Comparison of ENCODE assay signal across 16 mouse cellular contexts in genomic region chr3:106544721-106545316, GRCm38 (mm10). TPM values are rescaled to one million over a fixed set of nuclear protein-coding genes. Genes with fewer than 3 reads are reported as not detected.
DNase-seq lines count a peak whose midpoint lies in the region; ATAC-seq and TF ChIP-seq lines count a peak whose summit lies in the region.
"Had no signal": no experiment of that assay in that cellular context is flagged by ENCODE, and none has a peak within 500 bp of the region (broad histone marks: within the 10 kb centered on the region; RNA-seq: fewer than 3 reads in every experiment).

No protein-coding gene starts in this region.

- H3K4me2 ChIP-seq in liver, postnatal 0 days (ENCODE audit: low read depth, low read length), result peak overlapping the region; percentile 86
- H3K4me2 ChIP-seq: neural tube, embryonic 12.5 days had no signal

- peak overlapping the region; percentile 99 for H3K4me3 ChIP-seq in megakaryocyte, embryonic 14.5 days (replicated peaks)
- H3K4me3 ChIP-seq in liver, postnatal 0 days (ENCODE audit: low read depth, low read length), result peak overlapping the region; percentile 96
- H3K4me3 ChIP-seq: hindbrain, embryonic 10.5 days; layer of hippocampus, adult 2 months; lung, embryonic 15.5 days; neural tube, embryonic 12.5 days had no signal

- H3K4me1 ChIP-seq in megakaryocyte, embryonic 14.5 days, result peaks cover 35% of the 10 kb centered on the region
- H3K4me1 ChIP-seq in liver, postnatal 0 days (ENCODE audit: insufficient read depth), result peaks cover 27% of the 10 kb centered on the region

- H3K27ac ChIP-seq in liver, postnatal 0 days (ENCODE audit: low read depth), result peak overlapping the region; percentile 99
- H3K27ac ChIP-seq: hindbrain, embryonic 10.5 days; layer of hippocampus, adult 2 months; lung, embryonic 15.5 days; neural tube, embryonic 12.5 days had no signal

- peak; percentile 48 for DNase-seq in induced T-regulatory cell, adult 2 months (ENCODE audit: low read depth)
- DNase-seq in liver, postnatal 0 days, result no peak
- DNase-seq in right cerebral cortex, postnatal 36 days (ENCODE audit: low spot score in 2 of 2), result no peak
- DNase-seq in urinary bladder, postnatal 4 days (ENCODE audit: low spot score in 2 of 2), result no peak
- DNase-seq in urinary bladder, postnatal 10 days (ENCODE audit: low spot score), result no peak
- DNase-seq: adrenal gland, adult 8-10 months; forebrain, postnatal 0 days; heart, adult 18-20 months; left cerebral cortex, postnatal 4 days had no signal

- no peak for TF ChIP-seq EP300 in liver, postnatal 0 days (IDR thresholded peaks at IDR 0.05; ENCODE audit: low read depth)

- H3K9ac ChIP-seq in liver, postnatal 0 days (replicated peaks), result peak overlapping the region; percentile 21; the same call in 1 of the 2 replicates
- H3K9ac ChIP-seq: forebrain, postnatal 0 days; lung, embryonic 15.5 days; neural tube, embryonic 12.5 days had no signal

- no peak for ATAC-seq in megakaryocyte, adult 5-6 weeks (ENCODE audit: poor library complexity, severe bottlenecking)
- no peak for ATAC-seq in liver, postnatal 0 days
- ATAC-seq: forebrain, postnatal 0 days; midbrain, embryonic 16.5 days had no signal

- no peak for TF ChIP-seq CTCF in liver, postnatal 0 days (IDR thresholded peaks at IDR 0.05; ENCODE audit: low read depth)

- no peaks in the 10 kb centered on the region for H3K9me3 ChIP-seq in megakaryocyte, embryonic 14.5 days
- H3K9me3 ChIP-seq in liver, postnatal 0 days (ENCODE audit: low read length), result no peaks in the 10 kb centered on the region
- H3K9me3 ChIP-seq: hindbrain, embryonic 10.5 days; lung, embryonic 15.5 days; neural tube, embryonic 12.5 days had no signal

- 67% methylated on average over 8 of the region's 8 CpGs for WGBS in liver, postnatal 0 days (ENCODE audit: insufficient replicate concordance)

- H3K36me3 ChIP-seq in megakaryocyte, embryonic 14.5 days (replicated peaks; ENCODE audit: low read length), result peaks cover 35% of the 10 kb centered on the region
- no peaks in the 10 kb centered on the region; the same call in 1 of the 2 replicates for H3K36me3 ChIP-seq in liver, postnatal 0 days (replicated peaks; ENCODE audit: insufficient read depth, low read length)
- H3K36me3 ChIP-seq: hindbrain, embryonic 10.5 days; lung, embryonic 15.5 days; neural tube, embryonic 12.5 days had no signal

- no peaks in the 10 kb centered on the region for H3K27me3 ChIP-seq in megakaryocyte, embryonic 14.5 days (replicated peaks)
- H3K27me3 ChIP-seq in liver, postnatal 0 days (ENCODE audit: insufficient read depth, low read length), result no peaks in the 10 kb centered on the region
- H3K27me3 ChIP-seq: lung, embryonic 15.5 days; neural tube, embryonic 12.5 days had no signal

RNA-seq across cellular contexts. Expression of gene Dram2, which starts 2.8 kb away (rescaled TPM):
- polyA plus RNA-seq in megakaryocyte, embryonic 14.5 days (2012; ENCODE audit: insufficient read depth, low replicate concordance), result 6.3 TPM in 1 of 2 replicates, not detected in the other
- 78.6 and 107 TPM in 2 replicates for total RNA-seq in megakaryocyte, adult 5-6 weeks (2015)
- 72.5 and 94.8 TPM in 2 replicates for total RNA-seq in megakaryocyte, adult 5-6 weeks (2017)
- 76.4 and 79.1 TPM in 2 replicates for polyA plus RNA-seq in liver, postnatal 0 days (2015; fragmentation: Nextera tagmentation; extraction: Ambion mirVana)

RNA-seq across cellular contexts. Expression of gene Cept1, which starts 2.8 kb away (rescaled TPM):
- polyA plus RNA-seq in megakaryocyte, embryonic 14.5 days (2012; ENCODE audit: insufficient read depth, low replicate concordance), result 9.1 TPM in 1 of 2 replicates, not detected in the other
- total RNA-seq in megakaryocyte, adult 5-6 weeks (2015), result 69.6 and 74.0 TPM in 2 replicates
- total RNA-seq in megakaryocyte, adult 5-6 weeks (2017), result 104 and 122 TPM in 2 replicates
- polyA plus RNA-seq in liver, postnatal 0 days (2015; fragmentation: Nextera tagmentation; extraction: Ambion mirVana), result 59.4 and 64.1 TPM in 2 replicates

Comparison
In these comparisons a context has a peak if more than half of its experiments do, and no peak if none do; other contexts are left out.
1. RNA of gene Dram2, which starts 2.8 kb away (polyA plus RNA-seq): 76.4 to 79.1 TPM in liver, postnatal 0 days; 6.3 TPM in megakaryocyte, embryonic 14.5 days; every median in the first group is over 10 times any median in the second.